Mouse (Mus musculus) heart, postnatal 14 days (tissue): ENCODE results near the gene Ssc4d. TPM values are rescaled to one million over a fixed set of nuclear protein-coding genes. Genes with fewer than 3 reads are reported as not detected.

Experiments used
- DNase-seq, 2 experiments: peaks; one replicate each; pipeline ENCODE4 v3.0.0; 2021 to 2022
- intact Hi-C: fragments of 180-260 bp; cut with DNase I; formaldehyde crosslinking; loops from one replicate; pipeline ENCODE4 v1.15.1; 2025
- total RNA-seq, 2 experiments: library from RNA; stranded (reverse); gene quantifications; 2 replicates each; pipeline ENCODE4 v1.2.3; 2021

Ssc4d gene
- total RNA-seq, 2 experiments from 2014 or later, result 0.41 to 1.3 TPM

GRCm38 (mm10) chr5:135979904-135980303, 5.6 kb upstream of the Ssc4d start, which contains the start of gene Zp3:
Gene Zp3 (plus strand): TSS chr5:135980099.
- intact Hi-C loops, result loop anchor here (5.0 kb wide), 3 partner anchors 47 to 78 kb away; no protein-coding TSS in a partner anchor
- DNase-seq, result no peak

GRCm38 (mm10) chr5:135979381-135979780, 5.0 kb upstream of the Ssc4d start:
- intact Hi-C loops, result no loop called here
- no peak for DNase-seq

- intact Hi-C loops, result no loop called here
- no peak for DNase-seq
Observed at GRCm38 (mm10) chr5:135975893-135976668, 1.8 kb upstream of the Ssc4d start.

GRCm38 (mm10) chr5:135971876-135972275, 2.5 kb downstream of the Ssc4d start:
- DNase-seq, result no peak
- intact Hi-C loops, result no loop called here

GRCm38 (mm10) chr5:135970247-135970646, 4.1 kb downstream of the Ssc4d start:
- intact Hi-C loops, result no loop called here
- DNase-seq, result no peak

- peak; percentile 51 to 67 for DNase-seq
- intact Hi-C loops, result loop anchor here (5.0 kb wide), 1 partner anchor 66 kb away; no protein-coding TSS in a partner anchor
Observed at GRCm38 (mm10) chr5:135968781-135969180, 5.5 kb downstream of the Ssc4d start.

- no peak for DNase-seq
- intact Hi-C loops, result loop anchor here (5.0 kb wide), 1 partner anchor 65 kb away; no protein-coding TSS in a partner anchor
Observed at GRCm38 (mm10) chr5:135966866-135967265, 7.5 kb downstream of the Ssc4d start.

- intact Hi-C loops, result loop anchor here (5.0 kb wide), 1 partner anchor 63 kb away; no protein-coding TSS in a partner anchor
- DNase-seq, result peak in 1 of 2 experiments; percentile 39
Observed at GRCm38 (mm10) chr5:135965501-135965930, 8.8 kb downstream of the Ssc4d start.

GRCm38 (mm10) chr5:135963280-135963627, 11.1 kb downstream of the Ssc4d start:
- intact Hi-C loops, result no loop called here
- no peak for DNase-seq

GRCm38 (mm10) chr5:135962492-135963279, 11.6 kb downstream of the Ssc4d start:
- intact Hi-C loops, result no loop called here
- DNase-seq, result peak; percentile 98

GRCm38 (mm10) chr5:135962125-135962491, 12.2 kb downstream of the Ssc4d start:
- intact Hi-C loops, result no loop called here
- no peak for DNase-seq

GRCm38 (mm10) chr5:135960909-135961635, 13.3 kb downstream of the Ssc4d start:
- DNase-seq, result no peak
- intact Hi-C loops, result no loop called here

GRCm38 (mm10) chr5:135959911-135960310, 14.4 kb downstream of the Ssc4d start:
- no peak for DNase-seq
- intact Hi-C loops, result loop anchor here (10.0 kb wide), 1 partner anchor 265 kb away; no protein-coding TSS in a partner anchor

GRCm38 (mm10) chr5:135958367-135958766, 16.0 kb downstream of the Ssc4d start:
- intact Hi-C loops, result loop anchor here (10.0 kb wide), 1 partner anchor 264 kb away; no protein-coding TSS in a partner anchor
- DNase-seq, result no peak

- intact Hi-C loops, result loop anchor here (10.0 kb wide), 1 partner anchor 263 kb away; no protein-coding TSS in a partner anchor
- DNase-seq, result peak; percentile 91 to 93
Observed at GRCm38 (mm10) chr5:135957207-135957974, 16.9 kb downstream of the Ssc4d start.

GRCm38 (mm10) chr5:135956300-135957206, 17.8 kb downstream of the Ssc4d start:
- intact Hi-C loops, result loop anchor here (10.0 kb wide), 1 partner anchor 262 kb away; no protein-coding TSS in a partner anchor
- DNase-seq, result no peak

GRCm38 (mm10) chr5:135952830-135953229, 21.5 kb downstream of the Ssc4d start:
- intact Hi-C loops, result loop anchor here (10.0 kb wide), 1 partner anchor 258 kb away; no protein-coding TSS in a partner anchor
- DNase-seq, result no peak

- intact Hi-C loops, result loop anchor here (10.0 kb wide), 1 partner anchor 257 kb away; no protein-coding TSS in a partner anchor
- DNase-seq, result no peak
Observed at GRCm38 (mm10) chr5:135951660-135952059, 22.7 kb downstream of the Ssc4d start.
